Mouse (Mus musculus): ENCODE data around the gene Zap70. TPM values are rescaled to one million over a fixed set of nuclear protein-coding genes. Genes with fewer than 3 reads are reported as not detected.

Zap70 gene
- total and polyA plus RNA-seq, 2 experiments from 2014 or later: 2.9 to 4.5 TPM

DNA sequence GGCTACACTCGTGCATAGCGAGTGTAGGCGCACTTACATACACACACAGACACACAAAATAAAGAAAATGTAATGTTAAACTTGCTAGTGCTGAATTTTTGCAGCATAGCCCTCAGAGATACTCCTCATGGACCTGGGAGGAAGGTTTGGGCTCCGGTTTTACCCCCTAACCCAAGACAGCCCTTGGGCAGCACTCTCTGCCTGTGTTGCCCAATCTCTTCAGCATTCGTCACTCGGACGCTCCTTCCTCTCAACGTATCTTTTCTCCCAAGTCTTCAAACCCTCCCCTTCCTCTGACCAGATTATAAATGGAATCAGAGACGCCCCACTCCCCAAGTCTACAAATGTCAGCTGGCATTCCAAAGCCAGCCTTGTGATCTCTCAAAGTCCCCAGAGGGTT is 18.6 kb upstream of the Zap70 start:
- no peaks in the 10 kb centered on the region for H3K36me3 ChIP-seq (ENCODE audit: insufficient read depth)
- DNase-seq (no peak), ATAC-seq (no peak)
- no peak overlapping the region for H3K4me2 ChIP-seq (ENCODE audit: low read depth)
- H3K9ac ChIP-seq: no peak overlapping the region
- H3K27me3 ChIP-seq (ENCODE audit: insufficient read depth, low read length): no peaks in the 10 kb centered on the region
- WGBS: 84% methylated on average over 9 of the region's 9 CpGs
- no peak overlapping the region for H3K4me3 ChIP-seq (ENCODE audit: low read depth, low read length)
- no peaks in the 10 kb centered on the region for H3K4me1 ChIP-seq (ENCODE audit: insufficient read depth)
- H3K27ac ChIP-seq (ENCODE audit: low read depth, low read length): no peak overlapping the region
- no peaks in the 10 kb centered on the region for H3K9me3 ChIP-seq (ENCODE audit: low read length)
- no peak for TF ChIP-seq CTCF (IDR thresholded peaks at IDR 0.05; ENCODE audit: low read depth)

DNA sequence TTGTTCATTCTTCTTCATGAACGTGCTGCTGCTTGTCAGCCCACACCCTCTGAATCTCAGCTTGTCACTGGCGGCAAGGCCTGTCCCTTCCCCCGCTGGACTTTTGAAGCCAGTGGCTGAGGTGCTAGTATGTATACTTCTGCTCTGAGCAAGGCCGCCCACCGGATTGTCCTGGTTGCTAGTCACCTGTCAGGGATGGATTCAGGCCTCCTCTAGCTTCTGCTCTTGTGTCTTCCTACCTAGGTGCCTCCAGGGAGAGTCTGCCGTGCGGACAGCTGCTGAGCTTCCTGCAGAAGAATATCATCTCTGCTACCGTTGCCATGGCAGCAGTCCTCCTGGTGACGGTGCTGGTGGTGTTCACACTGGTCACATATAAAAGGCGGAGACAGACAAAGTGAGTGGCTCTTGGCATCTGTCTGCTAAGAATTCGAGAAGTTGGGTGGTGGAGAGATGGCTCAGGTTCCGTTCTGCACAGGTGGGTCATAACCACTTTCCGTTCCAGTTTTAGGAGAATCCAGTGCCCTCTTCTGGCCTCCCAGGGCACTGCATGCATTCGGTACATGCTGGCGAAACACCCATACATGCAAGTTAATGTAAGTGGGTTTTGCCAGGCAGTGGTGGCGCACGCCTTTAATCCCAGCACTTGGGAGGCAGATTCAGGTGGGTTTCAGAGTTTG is 17.2 kb upstream of the Zap70 start:
- Histone ChIP-seq H3K9me3 (ENCODE audit: low read length) (no peaks in the 10 kb centered on the region), H3K36me3 (ENCODE audit: insufficient read depth) (no peaks in the 10 kb centered on the region), H3K4me1 (ENCODE audit: insufficient read depth) (no peaks in the 10 kb centered on the region), H3K27me3 (ENCODE audit: insufficient read depth, low read length) (no peaks in the 10 kb centered on the region), H3K4me3 (ENCODE audit: low read depth, low read length) (peak overlapping the region; percentile 26), H3K27ac (ENCODE audit: low read depth, low read length) (0 out of 2 replicates have a peak overlapping the region, but pooled peaks have one; percentile 35), H3K9ac (no peak overlapping the region), H3K4me2 (ENCODE audit: low read depth) (peak overlapping the region; percentile 47)
- 17% methylated on average over 17 of the region's 17 CpGs for WGBS
- TF ChIP-seq CTCF (IDR thresholded peaks at IDR 0.05; ENCODE audit: low read depth): peak; percentile 89
- ATAC-seq: peak; percentile 90
- DNase-seq: peak; percentile 88

DNA sequence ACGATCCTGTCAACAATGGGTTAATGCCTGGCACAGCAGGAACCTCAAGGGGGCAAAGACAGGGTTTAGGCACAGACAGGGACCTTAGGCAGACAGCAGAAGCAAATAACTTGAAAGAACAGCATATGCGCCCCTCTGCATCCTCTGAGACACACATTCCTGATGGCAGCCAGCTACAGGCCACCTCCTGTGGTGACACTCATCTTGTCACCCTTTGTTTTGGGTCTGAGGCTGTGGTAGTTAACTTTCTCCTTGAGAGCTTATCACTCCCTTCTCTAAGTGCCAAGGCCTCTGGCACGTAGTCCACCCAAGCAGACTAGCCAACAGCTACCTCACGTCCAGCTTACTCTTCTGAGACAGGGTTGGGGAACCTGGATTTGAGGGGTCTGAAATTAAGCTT is 15.9 kb upstream of the Zap70 start:
- Histone ChIP-seq H3K4me2 (ENCODE audit: low read depth) (no peak overlapping the region), H3K27ac (ENCODE audit: low read depth, low read length) (no peak overlapping the region), H3K9ac (no peak overlapping the region), H3K4me3 (ENCODE audit: low read depth, low read length) (no peak overlapping the region), H3K36me3 (ENCODE audit: insufficient read depth) (no peaks in the 10 kb centered on the region), H3K9me3 (ENCODE audit: low read length) (no peaks in the 10 kb centered on the region), H3K27me3 (ENCODE audit: insufficient read depth, low read length) (no peaks in the 10 kb centered on the region), H3K4me1 (ENCODE audit: insufficient read depth) (no peaks in the 10 kb centered on the region)
- DNase-seq (no peak), ATAC-seq (no peak)
- TF ChIP-seq CTCF (IDR thresholded peaks at IDR 0.05; ENCODE audit: low read depth): no peak
- WGBS: 36% methylated on average over 4 of the region's 4 CpGs

DNA sequence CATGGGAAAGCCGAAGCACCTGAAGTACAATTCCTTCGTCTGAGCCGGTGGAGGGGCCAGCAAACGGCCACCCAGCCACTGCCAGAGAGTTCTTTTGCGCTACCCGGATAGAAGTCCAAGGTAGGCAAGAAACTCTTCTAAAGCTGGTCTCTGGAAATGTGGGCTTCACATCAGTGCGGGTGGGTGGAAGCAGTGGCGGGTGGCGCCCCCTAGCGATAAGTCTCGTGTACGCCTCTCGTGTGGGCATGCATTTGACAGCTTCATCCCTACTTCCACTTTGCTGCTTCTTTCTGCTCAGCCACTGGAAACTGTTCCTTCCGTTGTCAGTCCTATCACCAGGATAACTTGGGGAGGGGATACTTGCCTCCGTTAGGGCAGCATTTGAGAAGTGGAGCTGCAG is 15.1 kb upstream of the Zap70 start:
- Histone ChIP-seq H3K4me1 (ENCODE audit: insufficient read depth) (no peaks in the 10 kb centered on the region), H3K27me3 (ENCODE audit: insufficient read depth, low read length) (no peaks in the 10 kb centered on the region), H3K36me3 (ENCODE audit: insufficient read depth) (no peaks in the 10 kb centered on the region), H3K4me3 (ENCODE audit: low read depth, low read length) (no peak overlapping the region), H3K4me2 (ENCODE audit: low read depth) (no peak overlapping the region), H3K9ac (no peak overlapping the region), H3K27ac (ENCODE audit: low read depth, low read length) (no peak overlapping the region), H3K9me3 (ENCODE audit: low read length) (no peaks in the 10 kb centered on the region)
- DNase-seq (peak; percentile 11), ATAC-seq (no peak)
- TF ChIP-seq CTCF (IDR thresholded peaks at IDR 0.05; ENCODE audit: low read depth): peak; percentile 63
- 43% methylated on average over 15 of the region's 15 CpGs for WGBS

DNA sequence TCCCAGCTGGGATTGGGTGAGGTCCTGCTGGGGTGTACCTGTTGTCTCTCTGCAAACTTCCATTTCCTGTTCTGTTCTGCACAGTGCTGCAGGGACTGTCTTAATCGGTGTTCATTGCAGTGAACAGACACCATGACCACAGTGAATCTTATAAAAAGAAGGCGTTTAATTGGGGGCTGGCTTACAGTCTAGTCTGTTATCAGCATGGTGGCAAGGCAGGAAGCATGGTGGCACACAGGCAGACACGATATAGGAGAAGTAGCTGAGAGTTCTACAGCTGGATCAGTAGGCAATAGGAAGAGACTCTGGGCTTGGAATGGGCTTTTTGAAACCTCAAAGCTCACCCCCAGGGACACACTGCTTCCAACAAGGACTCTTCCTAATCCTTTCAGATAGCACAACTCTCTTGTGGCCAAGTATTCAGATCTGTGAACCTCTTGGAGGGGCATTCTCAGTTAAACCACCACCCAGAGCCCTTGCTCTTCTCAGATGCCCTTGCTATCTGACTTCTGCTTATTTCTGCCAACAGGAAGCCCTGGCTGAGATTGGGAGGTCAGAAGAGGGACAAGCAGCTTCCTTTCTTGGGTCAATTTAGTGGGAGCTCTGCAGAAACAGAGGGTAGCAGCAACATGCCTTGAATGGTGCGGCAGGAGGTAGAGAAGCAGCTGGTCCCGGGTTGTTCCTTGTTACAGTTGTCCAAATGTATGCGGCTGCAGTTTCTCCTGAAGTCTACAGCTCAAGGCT is 7.5 kb upstream of the Zap70 start:
- ATAC-seq (no peak), DNase-seq (no peak)
- Histone ChIP-seq H3K4me3 (ENCODE audit: low read depth, low read length) (no peak overlapping the region), H3K36me3 (ENCODE audit: insufficient read depth) (no peaks in the 10 kb centered on the region), H3K27me3 (ENCODE audit: insufficient read depth, low read length) (no peaks in the 10 kb centered on the region), H3K9ac (no peak overlapping the region), H3K4me2 (ENCODE audit: low read depth) (no peak overlapping the region), H3K9me3 (ENCODE audit: low read length) (no peaks in the 10 kb centered on the region), H3K27ac (ENCODE audit: low read depth, low read length) (no peak overlapping the region), H3K4me1 (ENCODE audit: insufficient read depth) (no peaks in the 10 kb centered on the region)
- no peak for TF ChIP-seq CTCF (IDR thresholded peaks at IDR 0.05; ENCODE audit: low read depth)
- WGBS: 87% methylated on average over 6 of the region's 6 CpGs

- Histone ChIP-seq H3K27me3 (ENCODE audit: insufficient read depth, low read length) (no peaks in the 10 kb centered on the region), H3K4me3 (ENCODE audit: low read depth, low read length) (no peak overlapping the region), H3K9me3 (ENCODE audit: low read length) (no peaks in the 10 kb centered on the region), H3K4me2 (ENCODE audit: low read depth) (no peak overlapping the region), H3K9ac (no peak overlapping the region), H3K27ac (ENCODE audit: low read depth, low read length) (no peak overlapping the region), H3K4me1 (ENCODE audit: insufficient read depth) (no peaks in the 10 kb centered on the region), H3K36me3 (ENCODE audit: insufficient read depth) (no peaks in the 10 kb centered on the region)
- ATAC-seq: no peak
- DNase-seq: no peak
- 92% methylated on average over 9 of the region's 9 CpGs for WGBS
- TF ChIP-seq CTCF (IDR thresholded peaks at IDR 0.05; ENCODE audit: low read depth): no peak
These were observed 3.0 kb upstream of the Zap70 start for GRCm38 (mm10) chr1:36758553-36758952.

DNA sequence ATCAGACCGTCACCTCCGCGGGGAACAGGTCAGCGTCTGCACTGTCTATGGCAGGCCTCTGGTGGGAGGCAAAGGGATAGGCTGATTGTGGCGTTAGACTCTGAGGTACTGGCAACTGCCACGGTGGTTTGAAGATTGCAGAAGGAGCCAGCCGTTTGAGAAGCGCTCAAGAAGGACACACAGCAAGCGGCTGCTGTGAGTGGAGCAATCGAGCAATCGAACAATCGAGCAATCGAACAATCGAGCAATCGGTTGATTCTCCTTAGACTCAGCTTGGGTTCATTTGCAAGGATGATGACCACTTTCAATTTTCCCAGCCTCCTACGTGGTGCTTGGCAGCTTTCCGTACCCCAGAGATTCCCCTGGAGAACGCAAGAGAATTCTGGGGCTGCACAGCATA is 2.5 kb upstream of the Zap70 start:
- no peak for ATAC-seq

More for the DNA sequence above, 2.5 kb upstream of the Zap70 start:
- no peaks in the 10 kb centered on the region for H3K27me3 ChIP-seq (ENCODE audit: insufficient read depth, low read length)
- WGBS: 84% methylated on average over 18 of the region's 18 CpGs
- H3K36me3 ChIP-seq (ENCODE audit: insufficient read depth): no peaks in the 10 kb centered on the region
- TF ChIP-seq CTCF (IDR thresholded peaks at IDR 0.05; ENCODE audit: low read depth): no peak
- H3K4me1 ChIP-seq (ENCODE audit: insufficient read depth): no peaks in the 10 kb centered on the region
- DNase-seq: no peak
- no peak overlapping the region for H3K4me3 ChIP-seq (ENCODE audit: low read depth, low read length)
- H3K9me3 ChIP-seq (ENCODE audit: low read length): no peaks in the 10 kb centered on the region
- no peak overlapping the region for H3K27ac ChIP-seq (ENCODE audit: low read depth, low read length)
- no peak overlapping the region for H3K9ac ChIP-seq
- no peak overlapping the region for H3K4me2 ChIP-seq (ENCODE audit: low read depth)
